Mouse (Mus musculus) kidney, adult 2 months (tissue): Measurements from ENCODE around the gene Zg16.

Experiments used
- CTCF ChIP-seq: fragments of 200-500 bp; conservative IDR thresholded peaks from 2 replicates; pipeline ENCODE4 v1.5.1; 2011; ENCODE audit warnings: low read depth, mild to moderate bottlenecking, control low read depth, low read length, moderate library complexity, mixed read lengths; ENCODE audit not compliant: insufficient read depth, insufficient read length
- POLR2A ChIP-seq: fragments of 200-500 bp; IDR thresholded peaks from one replicate; pipeline ENCODE4 v1.6.1; 2011; ENCODE audit warnings: low read depth, low read length, control low read depth

DNA sequence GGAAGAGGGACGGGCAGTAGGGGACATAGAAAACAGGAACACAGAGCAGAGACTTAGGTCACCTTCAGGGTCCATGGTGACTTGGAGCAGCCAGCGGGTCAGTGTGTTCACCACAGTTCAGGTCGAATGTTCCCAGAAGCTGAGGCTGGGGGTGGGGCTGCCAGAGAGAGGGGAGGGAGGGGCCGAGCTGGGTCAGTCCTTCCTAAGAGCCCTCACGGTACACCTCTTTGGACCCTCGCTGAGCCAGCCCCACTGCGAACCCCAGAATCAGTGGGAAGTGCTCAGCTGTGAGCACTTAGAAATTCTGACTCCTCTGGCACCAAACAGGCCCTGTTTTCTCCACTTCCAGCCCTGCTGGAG, 34.8 kb upstream of the Zg16 start, which contains the start of gene Qprt:
- TF ChIP-seq POLR2A (no peak), CTCF (no peak)
